Mouse (Mus musculus) liver (tissue): ENCODE data around the gene Ddx51.
A peak's percentile ranks its signal among the peaks of the same experiment; 100 is the strongest.

Experiments
- DNase-seq: peaks from one replicate; pipeline ENCODE4 v3.0.0-alpha.2; 2020; ENCODE audit warnings: mixed read lengths

The Ddx51 gene

GRCm38 (mm10) chr5:110652719-110653648 lies at the start of gene Ddx51, which contains the start of gene Noc4l:
TSS of gene Ddx51 (plus strand) at chr5:110653451.
TSS of gene Noc4l (minus strand) at chr5:110653417.
- peak; percentile 95 for DNase-seq

GRCm38 (mm10) chr5:110604311-110604710 lies 48.9 kb upstream of the Ddx51 start:
- no peak for DNase-seq

- DNase-seq: no peak
These were observed 47.6 kb upstream of the Ddx51 start for GRCm38 (mm10) chr5:110605531-110606221.

GRCm38 (mm10) chr5:110607767-110608166 lies 45.5 kb upstream of the Ddx51 start:
- DNase-seq: no peak

GRCm38 (mm10) chr5:110608336-110608735 lies 44.9 kb upstream of the Ddx51 start:
- no peak for DNase-seq

- no peak for DNase-seq
These were observed 44.3 kb upstream of the Ddx51 start for GRCm38 (mm10) chr5:110608941-110609340.

- no peak for DNase-seq
These were observed 43.8 kb upstream of the Ddx51 start for GRCm38 (mm10) chr5:110609425-110609824.

- DNase-seq: no peak
These were observed 43.4 kb upstream of the Ddx51 start for GRCm38 (mm10) chr5:110609868-110610267.

- no peak for DNase-seq
These were observed 42.8 kb upstream of the Ddx51 start for GRCm38 (mm10) chr5:110610484-110610883.

GRCm38 (mm10) chr5:110611435-110612158 lies 41.7 kb upstream of the Ddx51 start:
- no peak for DNase-seq

GRCm38 (mm10) chr5:110619226-110619625 lies 34.0 kb upstream of the Ddx51 start:
- DNase-seq: no peak

GRCm38 (mm10) chr5:110624319-110624718 lies 28.9 kb upstream of the Ddx51 start:
- no peak for DNase-seq

GRCm38 (mm10) chr5:110627351-110627750 lies 25.9 kb upstream of the Ddx51 start:
- DNase-seq: no peak

GRCm38 (mm10) chr5:110628156-110628555 lies 25.1 kb upstream of the Ddx51 start:
- no peak for DNase-seq

- DNase-seq: no peak
These were observed 23.6 kb upstream of the Ddx51 start for GRCm38 (mm10) chr5:110629525-110630120.

GRCm38 (mm10) chr5:110635951-110636707 lies 17.1 kb upstream of the Ddx51 start:
- DNase-seq: no peak

GRCm38 (mm10) chr5:110638306-110639074 lies 14.8 kb upstream of the Ddx51 start:
- DNase-seq: no peak

- DNase-seq: peak; percentile 73
These were observed 13.8 kb upstream of the Ddx51 start for GRCm38 (mm10) chr5:110639459-110639858.

GRCm38 (mm10) chr5:110646377-110646776 lies 6.9 kb upstream of the Ddx51 start:
- peak; percentile 48 for DNase-seq

- no peak for DNase-seq
These were observed 435 bp downstream of the Ddx51 start for GRCm38 (mm10) chr5:110653686-110654085.

- DNase-seq: no peak
These were observed 6.4 kb downstream of the Ddx51 start for GRCm38 (mm10) chr5:110659682-110660081.
